Mouse (Mus musculus) erythroblast, adult 5-6 weeks (primary cell): ENCODE data around the gene Inafm2. TPM values are rescaled to one million over a fixed set of nuclear protein-coding genes. Genes with fewer than 3 reads are reported as not detected.

Experiments
- ATAC-seq: replicated peaks from 2 replicates; pipeline ENCODE4 v1.8.0; 2016; ENCODE audit warnings: moderate number of reproducible peaks, mild to moderate bottlenecking, moderate TSS enrichment, inconsistent platforms; ENCODE audit not compliant: poor library complexity, low FRiP score, severe bottlenecking
- total RNA-seq, 2 experiments: library from RNA; stranded (forward) in 1 of 2; stranded (reverse) in 1 of 2; fragments of 150-400 nt in 1 of 2; fragments of 200-764, 138-1000 nt in 1 of 2; gene quantifications; 2 replicates each; pipeline versions ENCODE4 v1.2.3 to v1.2.4; 2015 to 2017; ENCODE audit warnings: low replicate concordance in 2 of 2

Inafm2 gene
- total RNA-seq, 2 experiments from 2014 or later, result 4.6 to 6.5 TPM

- ATAC-seq, result 0 out of 2 replicates have a peak, but pooled peaks have one; percentile 31
Measured at GRCm38 (mm10) chr2:118751896-118752791, 6.6 kb downstream of the Inafm2 start.

- no peak for ATAC-seq
Measured at GRCm38 (mm10) chr2:118752792-118753108, 7.2 kb downstream of the Inafm2 start.

GRCm38 (mm10) chr2:118754143-118754542, 8.6 kb downstream of the Inafm2 start:
- no peak for ATAC-seq

- no peak for ATAC-seq
Measured at GRCm38 (mm10) chr2:118755407-118755806, 9.8 kb downstream of the Inafm2 start.

GRCm38 (mm10) chr2:118756103-118756502, 10.5 kb downstream of the Inafm2 start:
- no peak for ATAC-seq

- ATAC-seq, result peak; percentile 42; the same call in 1 of the 2 replicates
Measured at GRCm38 (mm10) chr2:118759828-118760227, 14.3 kb downstream of the Inafm2 start.

GRCm38 (mm10) chr2:118760311-118761025, 14.9 kb downstream of the Inafm2 start:
- ATAC-seq, result no peak

GRCm38 (mm10) chr2:118761358-118761757, 15.8 kb downstream of the Inafm2 start:
- no peak for ATAC-seq

- peak; percentile 79 for ATAC-seq
Measured at GRCm38 (mm10) chr2:118761906-118762783, 16.6 kb downstream of the Inafm2 start, which contains the start of gene Ccdc9b. Gene Ccdc9b, minus strand, starts transcription at chr2:118762661.

GRCm38 (mm10) chr2:118762784-118763148, 17.2 kb downstream of the Inafm2 start:
- peak; percentile 56 for ATAC-seq

- ATAC-seq, result no peak
Measured at GRCm38 (mm10) chr2:118763469-118763868, 17.9 kb downstream of the Inafm2 start.

- no peak for ATAC-seq
Measured at GRCm38 (mm10) chr2:118764094-118764831, 18.7 kb downstream of the Inafm2 start.

- no peak for ATAC-seq
Measured at GRCm38 (mm10) chr2:118764875-118765274, 19.3 kb downstream of the Inafm2 start.

GRCm38 (mm10) chr2:118766041-118767033, 20.8 kb downstream of the Inafm2 start:
- ATAC-seq, result no peak

GRCm38 (mm10) chr2:118772158-118772874, 26.8 kb downstream of the Inafm2 start, which contains the start of gene Phgr1:
Gene Phgr1, plus strand, starts transcription at chr2:118772769.
- ATAC-seq, result no peak

- no peak for ATAC-seq
Measured at GRCm38 (mm10) chr2:118774536-118774935, 29.0 kb downstream of the Inafm2 start.

GRCm38 (mm10) chr2:118775396-118775795, 29.8 kb downstream of the Inafm2 start:
- ATAC-seq, result no peak
